Mouse (Mus musculus): ENCODE results near the gene Pa2g4. TPM values are rescaled to one million over a fixed set of nuclear protein-coding genes. Genes with fewer than 3 reads are reported as not detected.
"Not testable (repeated sequence)": the region's sequence is repeated elsewhere in the genome, so short reads cannot be mapped to it uniquely, and the experiment has no call there.

The Pa2g4 gene
- polyA plus RNA-seq (2014; fragmentation: Nextera tagmentation; extraction: Ambion mirVana) = 220 and 243 TPM in 2 replicates

DNA sequence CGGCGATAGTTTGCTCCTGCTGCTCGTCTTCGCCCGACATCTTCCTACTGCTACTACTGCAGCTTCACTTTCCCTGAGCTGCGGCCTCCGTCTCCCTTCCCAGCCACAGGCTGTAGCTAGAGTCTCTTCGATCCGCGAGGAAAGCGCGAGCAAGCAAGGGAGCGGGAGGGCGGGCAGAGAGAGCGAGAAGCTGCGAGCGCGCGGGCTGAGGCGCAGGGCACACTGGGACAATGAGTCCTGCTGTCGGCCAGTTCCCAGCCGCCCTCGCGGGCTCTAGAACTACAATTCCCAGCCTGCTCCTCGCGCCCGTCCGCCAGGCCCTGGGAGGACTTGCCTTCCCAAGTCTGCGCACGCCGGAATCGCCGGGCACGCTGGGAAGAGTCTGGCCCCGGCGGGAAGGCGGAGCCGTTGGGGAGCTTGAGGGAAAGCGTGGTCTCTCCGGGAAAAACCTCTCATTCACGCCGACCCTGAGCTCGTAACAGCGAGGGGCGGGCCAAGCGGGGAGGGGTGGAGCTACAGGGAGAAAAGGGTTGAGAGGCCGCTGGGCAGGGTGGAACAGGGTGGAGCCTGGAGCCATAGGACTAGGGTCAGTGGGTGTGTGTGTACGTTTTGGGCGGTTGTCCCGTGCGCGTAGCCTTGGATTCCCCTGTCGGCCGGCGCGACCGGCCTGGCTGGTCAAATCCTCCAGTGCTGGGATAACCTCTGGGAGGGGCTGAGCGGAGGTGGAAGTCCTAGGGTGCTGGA is at the start of gene Pa2g4:
Pa2g4 (minus strand) TSS at position 200 of the 744 bp plus-strand sequence.
- no peaks in the 10 kb centered on the region for H3K27me3 ChIP-seq (ENCODE audit: control insufficient read depth, insufficient read depth, low read length)
- under 1% methylated on average over 58 of the region's 58 CpGs for WGBS
- peak; percentile 98 for DNase-seq (ENCODE audit: low spot score)
- no peaks in the 10 kb centered on the region; the same call in 1 of the 2 replicates for H3K36me3 ChIP-seq (ENCODE audit: control insufficient read depth, insufficient read depth, low read length)
- H3K9me3 ChIP-seq (ENCODE audit: control insufficient read depth, low read length) = no peaks in the 10 kb centered on the region
- peak within 1 kb of the TSS; percentile 92 for H3K4me3 ChIP-seq (ENCODE audit: low read depth, low read length)
- H3K4me1 ChIP-seq (replicated peaks; ENCODE audit: control insufficient read depth, insufficient read depth, low read length) = peaks cover 4% of the 10 kb centered on the region; the same call in 1 of the 2 replicates
- H3K9ac ChIP-seq (ENCODE audit: low read depth, low read length) = peak within 1 kb of the TSS; percentile 93
- H3K27ac ChIP-seq (ENCODE audit: low read depth, low read length) = peak within 1 kb of the TSS; percentile 81
- peak within 1 kb of the TSS; percentile 87 for H3K4me2 ChIP-seq (replicated peaks; ENCODE audit: low read depth, low read length)
- peak; percentile 99 for ATAC-seq (ENCODE audit: low FRiP score)

DNA sequence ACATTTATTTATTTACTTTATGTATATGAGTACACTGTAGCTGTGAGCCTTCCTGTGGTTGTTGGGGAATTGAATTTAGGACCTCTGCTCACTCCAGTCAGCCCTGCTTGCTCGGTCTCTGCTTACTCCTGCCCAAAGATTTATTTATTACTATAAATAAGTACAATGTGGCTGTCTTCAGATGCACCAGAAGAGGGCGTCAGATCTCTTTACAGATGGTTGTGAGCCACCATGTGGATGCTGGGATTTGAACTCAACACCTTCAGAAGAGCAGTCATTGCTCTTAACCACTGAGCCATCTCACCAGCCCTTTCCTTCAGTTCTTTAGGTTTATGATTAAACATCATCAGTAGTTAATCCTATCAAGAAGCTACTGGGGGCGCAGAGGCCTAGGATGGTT is 49.1 kb upstream of the Pa2g4 start:
- Histone ChIP-seq H3K9me3 (ENCODE audit: control insufficient read depth, low read length) (no peaks in the 10 kb centered on the region), H3K4me2 (replicated peaks; ENCODE audit: low read depth, low read length) (no peak overlapping the region), H3K36me3 (ENCODE audit: control insufficient read depth, insufficient read depth, low read length) (no peaks in the 10 kb centered on the region), H3K27me3 (ENCODE audit: control insufficient read depth, insufficient read depth, low read length) (no peaks in the 10 kb centered on the region), H3K4me3 (ENCODE audit: low read depth, low read length) (no peak overlapping the region), H3K4me1 (replicated peaks; ENCODE audit: control insufficient read depth, insufficient read depth, low read length) (no peaks in the 10 kb centered on the region; the same call in 1 of the 2 replicates), H3K9ac (ENCODE audit: low read depth, low read length) (no peak overlapping the region), H3K27ac (ENCODE audit: low read depth, low read length) (no peak overlapping the region)
- ATAC-seq (ENCODE audit: low FRiP score) = no peak
- DNase-seq (ENCODE audit: low spot score) = no peak
- WGBS = 58% methylated on average over 3 of the region's 3 CpGs

DNA sequence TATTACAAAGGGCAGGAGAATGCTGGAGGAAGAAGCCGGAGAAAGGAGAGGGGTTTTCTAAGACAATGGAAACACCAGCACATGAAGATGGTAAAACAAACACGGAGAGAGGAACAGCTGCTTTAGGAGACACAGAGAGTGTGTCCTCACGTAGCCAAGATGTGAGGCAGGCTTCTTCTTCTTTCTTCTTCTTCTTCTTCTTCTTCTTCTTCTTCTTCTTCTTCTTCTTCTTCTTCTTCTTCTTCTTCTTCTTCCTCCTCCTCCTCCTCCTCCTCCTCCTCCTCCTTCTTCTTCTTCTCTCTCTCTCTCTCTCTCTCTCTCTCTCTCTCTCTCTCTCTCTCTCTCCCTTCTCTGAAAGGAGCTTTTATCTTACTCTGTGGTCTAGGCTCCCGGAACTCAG is 48.0 kb upstream of the Pa2g4 start:
- not testable (repeated sequence) for H3K4me1 ChIP-seq (replicated peaks; ENCODE audit: control insufficient read depth, insufficient read depth, low read length); H3K36me3 ChIP-seq (ENCODE audit: control insufficient read depth, insufficient read depth, low read length); H3K27ac ChIP-seq (ENCODE audit: low read depth, low read length); ATAC-seq (ENCODE audit: low FRiP score); H3K4me2 ChIP-seq (replicated peaks; ENCODE audit: low read depth, low read length); H3K9ac ChIP-seq (ENCODE audit: low read depth, low read length); DNase-seq (ENCODE audit: low spot score); H3K9me3 ChIP-seq (ENCODE audit: control insufficient read depth, low read length); H3K27me3 ChIP-seq (ENCODE audit: control insufficient read depth, insufficient read depth, low read length); H3K4me3 ChIP-seq (ENCODE audit: low read depth, low read length)
- 71% methylated on average over 4 of the region's 4 CpGs for WGBS

DNA sequence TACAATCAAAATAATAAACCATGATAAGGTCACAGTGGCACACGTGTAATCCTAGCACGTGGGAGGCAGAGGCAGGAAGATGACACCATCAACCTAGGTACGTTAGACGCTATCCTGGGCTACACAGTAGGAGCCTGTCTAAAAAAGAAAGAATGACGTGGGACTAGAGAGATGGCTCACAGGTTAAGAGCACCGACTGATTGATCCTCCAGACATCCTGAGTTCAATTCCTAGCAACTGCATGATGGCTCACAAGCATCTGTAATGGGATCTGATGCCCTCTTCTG is 47.3 kb upstream of the Pa2g4 start:
- Histone ChIP-seq H3K4me1 (replicated peaks; ENCODE audit: control insufficient read depth, insufficient read depth, low read length) (no peaks in the 10 kb centered on the region; the same call in 1 of the 2 replicates), H3K4me3 (ENCODE audit: low read depth, low read length) (no peak overlapping the region), H3K36me3 (ENCODE audit: control insufficient read depth, insufficient read depth, low read length) (no peaks in the 10 kb centered on the region), H3K27me3 (ENCODE audit: control insufficient read depth, insufficient read depth, low read length) (no peaks in the 10 kb centered on the region), H3K9me3 (ENCODE audit: control insufficient read depth, low read length) (no peaks in the 10 kb centered on the region), H3K27ac (ENCODE audit: low read depth, low read length) (no peak overlapping the region), H3K4me2 (replicated peaks; ENCODE audit: low read depth, low read length) (no peak overlapping the region), H3K9ac (ENCODE audit: low read depth, low read length) (no peak overlapping the region)
- WGBS = 47% methylated on average over 6 of the region's 6 CpGs
- ATAC-seq (ENCODE audit: low FRiP score) (no peak), DNase-seq (ENCODE audit: low spot score) (no peak)

DNA sequence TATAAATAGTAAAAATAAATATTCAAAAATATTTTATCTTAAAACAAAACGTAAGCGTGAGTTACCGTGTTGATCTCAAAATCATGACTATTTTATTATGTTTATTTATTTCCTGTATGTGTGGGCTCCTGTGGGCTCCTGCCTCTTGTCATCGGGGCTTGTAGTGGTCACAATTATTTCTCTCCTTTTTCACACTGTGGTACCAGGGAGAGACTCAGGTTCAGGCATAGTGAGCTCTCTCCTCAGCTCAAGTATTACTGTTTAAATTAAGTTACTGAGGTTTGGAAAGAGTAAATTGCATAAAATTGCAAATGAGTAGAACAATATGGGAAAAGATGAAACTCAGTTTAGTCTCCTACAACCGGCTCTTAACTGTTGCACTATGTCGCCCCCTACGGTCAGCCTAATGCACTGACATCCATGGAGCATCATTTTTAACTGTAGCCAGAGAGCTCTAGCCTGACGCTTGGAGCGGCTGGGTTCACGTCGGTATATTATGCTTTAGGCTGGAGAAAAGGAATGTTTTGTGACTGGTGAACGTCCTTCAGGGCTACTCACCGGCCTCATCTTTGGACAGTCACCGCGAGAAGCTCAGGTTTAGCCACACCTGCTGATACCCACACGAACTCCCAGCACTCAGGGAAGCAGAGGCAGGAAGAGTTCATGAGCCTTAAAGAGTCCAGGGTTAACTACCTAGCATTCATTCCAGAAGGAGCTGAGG is 46.8 kb upstream of the Pa2g4 start:
- DNase-seq (ENCODE audit: low spot score) (peak; percentile 85), ATAC-seq (ENCODE audit: low FRiP score) (no peak)
- Histone ChIP-seq H3K36me3 (ENCODE audit: control insufficient read depth, insufficient read depth, low read length) (no peaks in the 10 kb centered on the region), H3K4me2 (replicated peaks; ENCODE audit: low read depth, low read length) (no peak overlapping the region), H3K4me3 (ENCODE audit: low read depth, low read length) (no peak overlapping the region), H3K4me1 (replicated peaks; ENCODE audit: control insufficient read depth, insufficient read depth, low read length) (no peaks in the 10 kb centered on the region; the same call in 1 of the 2 replicates), H3K9me3 (ENCODE audit: control insufficient read depth, low read length) (no peaks in the 10 kb centered on the region), H3K27ac (ENCODE audit: low read depth, low read length) (no peak overlapping the region), H3K9ac (ENCODE audit: low read depth, low read length) (no peak overlapping the region), H3K27me3 (ENCODE audit: control insufficient read depth, insufficient read depth, low read length) (no peaks in the 10 kb centered on the region)
- 17% methylated on average over 16 of the region's 16 CpGs for WGBS

DNA sequence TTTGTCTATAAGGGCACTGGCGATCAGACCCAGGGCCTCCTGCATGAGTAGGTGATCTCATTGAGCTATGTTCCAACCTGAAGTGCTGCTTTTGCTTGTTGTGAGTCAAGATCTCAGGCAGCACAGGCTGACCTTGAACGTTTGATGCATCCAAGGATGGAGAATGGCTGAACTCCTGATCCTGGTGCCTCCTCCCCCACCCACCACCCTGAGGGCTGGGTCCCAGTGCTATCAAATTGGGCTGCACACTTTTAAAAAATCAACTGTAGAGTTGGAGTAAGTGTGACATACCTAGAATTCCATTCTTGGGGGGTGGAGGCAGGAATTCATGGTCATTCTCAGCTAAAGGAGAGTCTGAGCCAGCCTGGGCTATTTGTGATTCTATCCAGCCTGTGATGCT is 40.7 kb upstream of the Pa2g4 start:
- no peak for ATAC-seq (ENCODE audit: low FRiP score)
- Histone ChIP-seq H3K9ac (ENCODE audit: low read depth, low read length) (no peak overlapping the region), H3K36me3 (ENCODE audit: control insufficient read depth, insufficient read depth, low read length) (no peaks in the 10 kb centered on the region), H3K4me3 (ENCODE audit: low read depth, low read length) (no peak overlapping the region), H3K9me3 (ENCODE audit: control insufficient read depth, low read length) (no peaks in the 10 kb centered on the region), H3K4me1 (replicated peaks; ENCODE audit: control insufficient read depth, insufficient read depth, low read length) (no peaks in the 10 kb centered on the region), H3K4me2 (replicated peaks; ENCODE audit: low read depth, low read length) (no peak overlapping the region), H3K27ac (ENCODE audit: low read depth, low read length) (no peak overlapping the region), H3K27me3 (ENCODE audit: control insufficient read depth, insufficient read depth, low read length) (no peaks in the 10 kb centered on the region)
- no peak for DNase-seq (ENCODE audit: low spot score)
- WGBS = 44% methylated on average over 2 of the region's 2 CpGs

DNA sequence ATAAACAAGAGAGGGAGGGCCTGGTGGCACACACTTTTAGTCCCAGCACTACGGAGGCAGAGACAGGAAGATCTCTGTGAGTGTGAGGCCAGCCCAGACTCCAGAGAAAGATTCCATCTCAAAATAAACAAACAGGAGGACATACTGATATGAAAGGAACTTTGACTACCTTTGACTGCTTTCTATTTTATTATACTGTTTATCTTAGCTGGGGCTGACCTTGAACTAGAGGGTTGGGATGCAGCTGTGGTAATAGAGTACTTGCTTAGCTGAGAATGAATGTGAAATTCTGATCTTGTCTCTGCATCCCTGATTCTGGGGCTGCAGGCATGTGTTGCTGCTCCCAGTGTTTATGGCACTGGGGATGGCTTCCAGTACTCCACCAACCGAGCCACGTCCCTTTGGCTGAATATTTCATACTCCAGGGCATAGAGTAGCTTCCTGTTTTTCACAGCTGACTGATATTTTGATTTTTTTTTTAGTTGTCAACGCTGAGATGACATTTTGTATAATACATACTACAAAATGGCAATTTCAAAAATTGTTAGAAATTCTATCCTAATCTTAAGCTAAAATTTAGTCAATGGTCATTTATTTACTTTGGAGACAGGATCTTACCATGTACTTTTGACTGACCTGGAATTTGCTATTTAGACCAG is 36.8 kb upstream of the Pa2g4 start:
- no peaks in the 10 kb centered on the region for H3K36me3 ChIP-seq (ENCODE audit: control insufficient read depth, insufficient read depth, low read length)
- H3K4me1 ChIP-seq (replicated peaks; ENCODE audit: control insufficient read depth, insufficient read depth, low read length) = no peaks in the 10 kb centered on the region
- no peak overlapping the region for H3K4me2 ChIP-seq (replicated peaks; ENCODE audit: low read depth, low read length)
- H3K9ac ChIP-seq (ENCODE audit: low read depth, low read length) = no peak overlapping the region
- H3K27ac ChIP-seq (ENCODE audit: low read depth, low read length) = no peak overlapping the region
- no peaks in the 10 kb centered on the region for H3K27me3 ChIP-seq (ENCODE audit: control insufficient read depth, insufficient read depth, low read length)
- no peak overlapping the region for H3K4me3 ChIP-seq (ENCODE audit: low read depth, low read length)
- 89% methylated on average over 4 of the region's 4 CpGs for WGBS
- H3K9me3 ChIP-seq (ENCODE audit: control insufficient read depth, low read length) = no peaks in the 10 kb centered on the region
- ATAC-seq (ENCODE audit: low FRiP score) (no peak), DNase-seq (ENCODE audit: low spot score) (no peak)

DNA sequence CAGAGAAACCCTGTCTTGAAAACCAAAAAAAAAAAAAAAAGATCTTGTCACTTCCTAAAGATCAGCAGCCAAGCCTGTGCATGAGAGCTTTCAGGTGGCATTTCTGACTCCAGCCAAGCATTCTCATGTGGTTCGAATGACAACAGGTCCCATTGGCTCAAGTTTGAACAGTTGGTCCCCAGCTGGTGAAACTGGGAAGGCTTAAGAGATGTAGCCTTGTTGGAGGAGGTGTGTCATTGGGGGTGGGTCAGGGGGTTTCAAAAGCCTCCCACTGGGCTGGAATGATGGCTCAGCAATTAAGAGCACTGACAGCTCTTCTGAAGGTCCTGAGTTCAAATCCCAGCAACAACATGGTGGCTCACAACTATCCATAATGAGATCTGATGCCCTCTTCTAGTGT is 35.7 kb upstream of the Pa2g4 start:
- Histone ChIP-seq H3K27me3 (ENCODE audit: control insufficient read depth, insufficient read depth, low read length) (no peaks in the 10 kb centered on the region), H3K4me3 (ENCODE audit: low read depth, low read length) (no peak overlapping the region), H3K9ac (ENCODE audit: low read depth, low read length) (no peak overlapping the region), H3K9me3 (ENCODE audit: control insufficient read depth, low read length) (no peaks in the 10 kb centered on the region), H3K4me1 (replicated peaks; ENCODE audit: control insufficient read depth, insufficient read depth, low read length) (no peaks in the 10 kb centered on the region), H3K36me3 (ENCODE audit: control insufficient read depth, insufficient read depth, low read length) (no peaks in the 10 kb centered on the region), H3K4me2 (replicated peaks; ENCODE audit: low read depth, low read length) (no peak overlapping the region), H3K27ac (ENCODE audit: low read depth, low read length) (no peak overlapping the region)
- DNase-seq (ENCODE audit: low spot score) = no peak
- no peak for ATAC-seq (ENCODE audit: low FRiP score)
- WGBS = 69% methylated on average over 1 of the region's 1 CpGs
